Mouse (Mus musculus) liver, embryonic 14.5 days (tissue): ENCODE results near the gene Clec2d. TPM values are rescaled to one million over a fixed set of nuclear protein-coding genes. Genes with fewer than 3 reads are reported as not detected.
A peak's percentile ranks its signal among the peaks of the same experiment; 100 is the strongest.

ENCODE experiments used
- ATAC-seq: fragments of 200-750 bp; cut with Nextera tagmentation; 2 replicates; pipeline ENCODE4 v1.8.0; 2017; ENCODE audit warnings: moderate number of reproducible peaks, mild to moderate bottlenecking, moderate library complexity; ENCODE audit not compliant: insufficient read depth
- DNase-seq, 3 experiments: peaks; one replicate each; pipeline ENCODE4 v3.0.0-alpha.2; 2012 to 2013; ENCODE audit warnings: low read depth in 3 of 3, low spot score in 3 of 3
- H3K27ac ChIP-seq: fragments of 300-500 bp; sonication (generic); 2 replicates; pipeline ENCODE4 v1.5.1; 2014; ENCODE audit warnings: moderate library complexity, mild to moderate bottlenecking, control low read depth, inconsistent platforms
- H3K27me3 ChIP-seq: fragments of 300-500 bp; sonication (generic); 2 replicates; pipeline ENCODE4 v1.6.1; 2014; ENCODE audit warnings: mild to moderate bottlenecking, low read length, moderate library complexity; ENCODE audit not compliant: control insufficient read depth, insufficient read depth
- H3K36me3 ChIP-seq: fragments of 300-500 bp; sonication (generic); replicated peaks from 2 replicates; pipeline ENCODE4 v1.6.1; 2014; ENCODE audit warnings: low read depth; ENCODE audit not compliant: control insufficient read depth, insufficient read depth
- H3K4me1 ChIP-seq, 2 experiments: fragments of 200-500 bp in 1 of 2; fragments of 300-500 bp in 1 of 2; sonication (generic) in 1 of 2; replicated peaks; 2 replicates each; pipeline ENCODE4 v1.6.1; 2012 to 2014; ENCODE audit warnings: antibody characterized with exemption in 1 of 2, inconsistent platforms in 1 of 2, low read length in 1 of 2; ENCODE audit not compliant: control insufficient read depth in 2 of 2, insufficient read depth in 2 of 2
- H3K4me2 ChIP-seq: fragments of 300-500 bp; sonication (generic); 2 replicates; pipeline ENCODE4 v1.6.1; 2014; ENCODE audit warnings: low read depth, mild to moderate bottlenecking, control low read depth, moderate library complexity
- H3K4me3 ChIP-seq, 2 experiments: fragments of 200-500 bp in 1 of 2; fragments of 300-500 bp in 1 of 2; sonication (generic) in 1 of 2; 2 replicates each; pipeline ENCODE4 v1.5.1; 2012 to 2014; ENCODE audit warnings: low read depth in 2 of 2, low read length in 2 of 2, mild to moderate bottlenecking in 2 of 2, control low read depth in 1 of 2, inconsistent platforms in 1 of 2, moderate library complexity in 1 of 2; ENCODE audit not compliant: insufficient read depth in 1 of 2
- H3K9ac ChIP-seq: fragments of 300-500 bp; sonication (generic); replicated peaks from 2 replicates; pipeline ENCODE4 v1.6.1; 2014; ENCODE audit warnings: mild to moderate bottlenecking, control low read depth, moderate library complexity
- H3K9me3 ChIP-seq: fragments of 300-500 bp; sonication (generic); 2 replicates; pipeline ENCODE4 v1.6.1; 2016; ENCODE audit warnings: low read length, mixed read lengths; ENCODE audit not compliant: control insufficient read depth
- CTCF ChIP-seq: IDR thresholded peaks from 2 replicates; pipeline ENCODE4 v1.5.1; 2016; ENCODE audit warnings: antibody characterized with exemption, low read depth, control low read depth
- EP300 ChIP-seq: IDR thresholded peaks from 2 replicates; pipeline ENCODE4 v1.6.1; 2016; ENCODE audit warnings: antibody characterized with exemption, low read depth
- WGBS: fragments of 180-500 bp; shearing (Covaris S2); extraction: QIAGEN DNeasy Blood & Tissue Kit; methylation state at CpG from one replicate; pipeline ENCODE4 v1.1.7; 2014; ENCODE audit not compliant: insufficient replicate concordance; 5-methylcytosine and 5-hydroxymethylcytosine counted together
- microRNA-seq: library from miRNA; unstranded; fragments of <30 nt; microRNA quantifications from one replicate; pipeline ENCODE4, GENCODE M21; 2016
- polyA plus RNA-seq, 2 experiments: library from polyadenylated mRNA; depleted of rRNA in 1 of 2; stranded (reverse) in 1 of 2; unstranded in 1 of 2; fragments of >200 nt; fragmentation: Nextera tagmentation in 1 of 2; extraction: Ambion mirVana in 1 of 2; gene quantifications; 2 replicates each; pipeline versions ENCODE4 v1.2.1 to v1.2.3; 2012 to 2014

Clec2d gene
- polyA plus RNA-seq, 2 experiments = 0.22 to 6.6 TPM

- H3K9ac ChIP-seq = no peak overlapping the region
- H3K36me3 ChIP-seq = no peaks in the 10 kb centered on the region
- no peak for TF ChIP-seq EP300
- no peak for TF ChIP-seq CTCF
- peaks cover 52 to 74% of the 10 kb centered on the region in 2 experiments for H3K4me1 ChIP-seq
- H3K27me3 ChIP-seq = no peaks in the 10 kb centered on the region
- WGBS = 67% methylated on average over 18 of the region's 18 CpGs
- H3K4me2 ChIP-seq = no peak overlapping the region
- ATAC-seq (no peak), DNase-seq (no peak)
- H3K9me3 ChIP-seq = no peaks in the 10 kb centered on the region
- H3K27ac ChIP-seq = no peak overlapping the region; the same call in 1 of the 2 replicates
- H3K4me3 ChIP-seq = no peak overlapping the region
Observed at GRCm38 (mm10) chr6:129233955-129234369, 53.5 kb downstream of the Clec2d start.

GRCm38 (mm10) chr6:129234456-129235360, 54.3 kb downstream of the Clec2d start:
- Histone ChIP-seq H3K9ac (peak overlapping the region; percentile 18), H3K9me3 (no peaks in the 10 kb centered on the region), H3K27me3 (no peaks in the 10 kb centered on the region), H3K4me1 (peaks cover 47 to 67% of the 10 kb centered on the region in 2 experiments), H3K36me3 (no peaks in the 10 kb centered on the region), H3K27ac (peak overlapping the region; percentile 35), H3K4me2 (peak overlapping the region; percentile 40), H3K4me3 (no peak overlapping the region)
- DNase-seq = no peak
- peak; percentile 55 for TF ChIP-seq EP300
- TF ChIP-seq CTCF = no peak
- WGBS = 15% methylated on average over 8 of the region's 8 CpGs
- peak; percentile 59 for ATAC-seq

- Histone ChIP-seq H3K4me2 (peak overlapping the region; percentile 40), H3K9me3 (no peaks in the 10 kb centered on the region), H3K27ac (peak overlapping the region; percentile 9; the same call in 1 of the 2 replicates), H3K27me3 (no peaks in the 10 kb centered on the region), H3K4me3 (no peak overlapping the region), H3K36me3 (no peaks in the 10 kb centered on the region), H3K9ac (no peak overlapping the region), H3K4me1 (peaks cover 36 to 55% of the 10 kb centered on the region in 2 experiments)
- WGBS = 47% methylated on average over 5 of the region's 5 CpGs
- TF ChIP-seq EP300 = no peak
- no peak for TF ChIP-seq CTCF
- DNase-seq = no peak
- ATAC-seq = no peak
Observed at GRCm38 (mm10) chr6:129235855-129236461, 55.5 kb downstream of the Clec2d start.

Small RNA genes within 50 kb of the gene (microRNA-seq; reads per million reads assigned to microRNA genes)
- gene Gm27514 = not detected

Other genes with a start within 250 kb of the Clec2d start
- not detected in 2 replicates for gene Clec2g, start 246.2 kb upstream of the Clec2d start, polyA plus RNA-seq (2012; rRNA removed)
- not detected in 2 replicates for gene Clec2g, start 246.2 kb upstream of the Clec2d start, polyA plus RNA-seq (2014; fragmentation: Nextera tagmentation; extraction: Ambion mirVana)
- gene Klrb1f, start 134.7 kb upstream of the Clec2d start, polyA plus RNA-seq (2012; rRNA removed) = 0.16 and 0.23 TPM in 2 replicates
- 0.15 and 0.72 TPM in 2 replicates for gene Klrb1f, start 134.7 kb upstream of the Clec2d start, polyA plus RNA-seq (2014; fragmentation: Nextera tagmentation; extraction: Ambion mirVana)
- not detected in 2 replicates for gene Clec2e, start 79.7 kb upstream of the Clec2d start, polyA plus RNA-seq (2012; rRNA removed)
- gene Clec2e, start 79.7 kb upstream of the Clec2d start, polyA plus RNA-seq (2014; fragmentation: Nextera tagmentation; extraction: Ambion mirVana) = not detected in 2 replicates
- 0.44 and 0.98 TPM in 2 replicates for gene Cd69, start 94.8 kb downstream of the Clec2d start, polyA plus RNA-seq (2012; rRNA removed)
- 0.97 and 1.1 TPM in 2 replicates for gene Cd69, start 94.8 kb downstream of the Clec2d start, polyA plus RNA-seq (2014; fragmentation: Nextera tagmentation; extraction: Ambion mirVana)
- not detected in 2 replicates for gene 4922502D21Rik, start 151.2 kb downstream of the Clec2d start, polyA plus RNA-seq (2012; rRNA removed)
- not detected in 2 replicates for gene 4922502D21Rik, start 151.2 kb downstream of the Clec2d start, polyA plus RNA-seq (2014; fragmentation: Nextera tagmentation; extraction: Ambion mirVana)
- 3.3 and 5.5 TPM in 2 replicates for gene Clec12a, start 162.1 kb downstream of the Clec2d start, polyA plus RNA-seq (2012; rRNA removed)
- gene Clec12a, start 162.1 kb downstream of the Clec2d start, polyA plus RNA-seq (2014; fragmentation: Nextera tagmentation; extraction: Ambion mirVana) = 9.5 and 10.4 TPM in 2 replicates
- 0.02 and 0.03 TPM in 2 replicates for gene Clec12b, start 205.3 kb downstream of the Clec2d start, polyA plus RNA-seq (2012; rRNA removed)
- gene Clec12b, start 205.3 kb downstream of the Clec2d start, polyA plus RNA-seq (2014; fragmentation: Nextera tagmentation; extraction: Ambion mirVana) = not detected in 2 replicates
- 6.8 and 12.5 TPM in 2 replicates for gene Clec1b, start 216.7 kb downstream of the Clec2d start, polyA plus RNA-seq (2012; rRNA removed)
- 23.3 and 29.5 TPM in 2 replicates for gene Clec1b, start 216.7 kb downstream of the Clec2d start, polyA plus RNA-seq (2014; fragmentation: Nextera tagmentation; extraction: Ambion mirVana)
- 0.79 and 1.0 TPM in 2 replicates for gene Clec9a, start 228.2 kb downstream of the Clec2d start, polyA plus RNA-seq (2012; rRNA removed)
- gene Clec9a, start 228.2 kb downstream of the Clec2d start, polyA plus RNA-seq (2014; fragmentation: Nextera tagmentation; extraction: Ambion mirVana) = 0.25 and 0.97 TPM in 2 replicates